Mouse (Mus musculus) megakaryocyte-erythroid progenitor cell, adult 5-6 weeks (primary cell): ENCODE measurements around the gene Pla2g2c. TPM values are rescaled to one million over a fixed set of nuclear protein-coding genes. Genes with fewer than 3 reads are reported as not detected.

ENCODE experiments used
- ATAC-seq: replicated peaks from 2 replicates; pipeline ENCODE4 v1.8.0; 2016; ENCODE audit warnings: mild to moderate bottlenecking, inconsistent platforms; ENCODE audit not compliant: severe bottlenecking, poor library complexity, low FRiP score, low TSS enrichment
- total RNA-seq, 2 experiments: library from RNA; stranded (forward) in 1 of 2; stranded (reverse) in 1 of 2; fragments of 200-1000, 215-1000 nt in 1 of 2; fragments of >200 nt in 1 of 2; fragmentation: Nextera tagmentation in 1 of 2; gene quantifications; 2 replicates each; pipeline ENCODE4 v1.2.3; 2014 to 2017

The Pla2g2c gene
- total RNA-seq (2014; fragmentation: Nextera tagmentation), result not detected in 2 replicates
- not detected in 2 replicates for total RNA-seq (2017)

DNA sequence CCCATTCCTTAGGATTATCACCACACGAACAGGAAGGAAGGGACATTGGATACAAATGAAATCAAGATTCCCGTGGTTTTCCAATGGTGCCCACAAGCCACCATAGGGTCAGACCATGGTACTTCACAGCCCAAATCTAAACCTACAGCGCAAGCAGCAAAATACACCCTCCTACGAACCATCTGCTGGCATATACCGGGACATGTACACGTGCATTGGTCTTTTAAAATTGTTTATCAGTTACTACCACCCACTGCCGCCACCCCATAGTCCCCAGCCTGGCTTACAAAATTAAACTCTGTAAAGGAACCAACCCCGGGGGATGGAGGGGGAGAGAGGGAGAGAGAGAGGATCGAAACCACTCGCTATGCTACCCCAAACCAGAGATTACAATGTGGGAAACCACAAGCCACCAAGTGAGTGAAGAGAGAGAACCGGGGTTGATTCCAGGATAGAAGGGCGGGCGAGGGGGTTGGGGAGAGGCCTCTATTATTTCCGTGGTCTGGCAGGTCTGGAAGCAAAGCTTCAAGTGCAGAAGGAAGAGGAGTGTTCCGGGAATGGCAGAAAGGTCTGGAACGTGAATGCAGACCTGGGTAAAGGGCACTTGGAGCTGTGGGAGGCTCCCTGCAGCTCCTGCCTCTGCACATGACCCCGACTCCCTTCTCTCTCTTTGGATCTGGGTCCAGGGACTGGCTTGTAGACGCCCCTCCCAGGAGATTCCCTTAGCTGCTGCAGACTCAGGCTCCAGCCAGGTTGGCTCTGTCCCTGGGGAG lies at the start of gene Pla2g2c:
Gene Pla2g2c, plus strand, starts transcription at position 439 of the 773 bp plus-strand sequence.
- ATAC-seq, result no peak

GRCm38 (mm10) chr4:138676480-138676879 lies 48.1 kb upstream of the Pla2g2c start:
- no peak for ATAC-seq

DNA sequence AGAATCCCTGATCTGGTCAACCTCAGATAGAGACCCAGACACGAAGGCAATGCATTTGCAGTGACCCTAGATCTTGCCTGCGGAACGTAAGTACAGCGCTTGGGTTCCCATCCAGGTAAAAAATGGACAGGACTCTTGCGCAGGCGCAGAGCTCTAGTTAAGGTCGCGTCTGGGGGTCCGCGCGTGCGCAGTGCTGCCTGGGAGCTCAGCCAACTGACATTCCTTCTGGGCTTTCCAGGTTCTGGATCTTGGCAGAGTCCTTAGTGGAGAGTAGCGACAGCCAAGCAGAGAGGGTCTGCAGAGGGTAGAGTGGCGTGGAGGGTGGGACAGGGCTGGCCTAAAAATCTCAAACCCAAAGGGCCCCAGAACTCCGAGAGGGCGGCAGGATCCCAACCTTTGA lies 47.0 kb upstream of the Pla2g2c start:
- no peak for ATAC-seq

DNA sequence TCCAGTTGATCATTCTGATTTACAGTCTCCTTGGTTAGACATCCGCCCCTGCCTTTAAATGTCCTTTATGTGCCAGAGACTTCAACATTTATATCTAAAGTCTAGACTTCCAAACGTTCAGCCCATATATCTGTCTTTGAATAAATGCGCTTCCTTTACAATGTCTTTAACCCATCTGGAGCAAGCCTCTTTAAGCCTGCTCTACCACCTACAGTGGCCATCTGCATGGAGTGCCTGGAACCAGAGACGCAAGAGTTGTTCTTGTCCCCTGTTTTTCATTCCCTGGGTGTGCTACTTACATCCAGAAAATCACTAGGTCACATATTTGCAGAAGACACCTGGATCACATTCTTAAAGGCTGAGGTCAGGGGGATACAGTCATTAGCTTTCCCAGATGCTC lies 44.5 kb upstream of the Pla2g2c start:
- ATAC-seq, result no peak

- ATAC-seq, result no peak
Observed at GRCm38 (mm10) chr4:138682760-138683159, 41.8 kb upstream of the Pla2g2c start.

DNA sequence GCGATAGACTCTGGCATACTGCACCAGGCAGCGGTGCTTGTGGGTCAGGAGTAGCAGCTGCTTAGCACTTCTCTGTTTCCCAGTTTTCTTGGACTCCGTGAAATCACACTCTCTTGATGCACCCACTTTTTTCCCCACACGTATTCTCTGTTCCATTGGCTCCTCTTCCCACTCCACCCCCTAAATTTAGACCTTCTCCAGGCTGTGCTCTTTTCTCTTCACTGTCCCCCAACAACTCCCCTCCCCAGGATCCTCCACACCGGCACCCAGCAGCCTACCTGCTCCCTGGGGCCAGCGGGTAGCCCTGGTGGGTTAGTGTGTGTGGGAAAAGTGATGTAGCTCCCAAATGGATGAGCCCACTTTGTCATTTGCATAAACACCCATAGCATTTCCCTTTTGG lies 38.8 kb upstream of the Pla2g2c start:
- no peak for ATAC-seq

- ATAC-seq, result no peak
Observed at GRCm38 (mm10) chr4:138689094-138689512, 35.5 kb upstream of the Pla2g2c start.

GRCm38 (mm10) chr4:138690561-138690960 lies 34.0 kb upstream of the Pla2g2c start:
- no peak for ATAC-seq

- no peak for ATAC-seq
Observed at GRCm38 (mm10) chr4:138691443-138692181, 33.0 kb upstream of the Pla2g2c start.

GRCm38 (mm10) chr4:138693043-138693692 lies 31.4 kb upstream of the Pla2g2c start:
- no peak for ATAC-seq

DNA sequence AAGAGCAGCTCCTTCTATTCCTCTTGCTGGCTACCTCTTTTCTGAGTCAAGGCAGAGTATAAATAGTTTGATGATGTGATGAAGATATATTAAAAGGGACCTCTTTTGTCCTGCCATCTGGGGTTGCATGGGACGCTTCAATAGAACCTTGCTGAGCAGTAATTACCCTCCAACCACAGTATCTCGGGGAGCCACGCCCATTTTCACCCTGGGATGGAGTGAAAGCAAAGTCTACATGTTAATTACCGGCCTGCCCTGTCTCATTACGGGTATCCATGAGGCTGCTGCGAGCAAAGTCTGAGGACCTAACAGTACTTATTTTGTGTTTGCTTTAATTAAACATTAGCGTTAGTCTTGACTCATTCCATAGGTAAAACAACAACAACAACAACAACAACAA lies 27.9 kb upstream of the Pla2g2c start:
- no peak for ATAC-seq

- no peak for ATAC-seq
Observed at GRCm38 (mm10) chr4:138697166-138697860, 27.3 kb upstream of the Pla2g2c start.

GRCm38 (mm10) chr4:138698296-138698695 lies 26.3 kb upstream of the Pla2g2c start:
- no peak for ATAC-seq

DNA sequence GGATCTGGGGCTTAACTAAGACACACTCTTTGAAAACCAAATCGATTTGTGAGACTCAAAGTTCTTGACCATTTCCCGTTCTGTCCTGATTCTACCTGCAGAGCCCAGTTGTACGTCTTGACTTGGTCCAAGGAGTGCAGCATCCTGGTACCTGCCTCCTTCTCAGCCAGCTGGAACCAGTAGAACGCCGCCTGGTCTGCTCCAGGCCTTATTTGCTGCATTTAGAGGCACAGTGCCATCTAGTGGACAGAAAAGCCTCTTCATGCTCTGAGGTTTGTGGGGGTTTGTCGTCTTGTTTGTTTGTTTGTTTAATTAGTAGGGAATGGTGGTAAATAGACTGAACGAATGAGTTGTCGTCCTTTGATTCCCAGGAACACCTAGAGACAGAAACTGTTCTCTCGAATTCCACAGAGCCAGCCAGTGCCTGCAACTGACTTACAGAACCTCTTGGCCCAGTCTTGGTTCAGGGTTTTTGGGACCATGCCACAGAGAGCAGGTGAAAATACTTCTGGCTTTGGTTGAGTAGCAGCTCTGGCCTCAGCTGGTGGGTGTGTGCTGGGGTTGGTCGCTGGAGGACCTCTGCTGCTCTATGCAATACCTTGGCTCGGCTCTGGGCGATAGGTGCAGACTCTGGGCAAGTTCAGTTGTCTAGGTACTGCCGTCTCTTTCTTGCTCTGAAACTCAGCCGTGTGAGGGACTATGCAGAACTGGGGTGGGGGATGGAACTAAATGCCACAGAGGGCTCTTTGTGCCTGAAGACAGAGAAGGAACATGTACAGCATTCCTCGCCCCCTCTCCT lies 24.2 kb upstream of the Pla2g2c start:
- peak; percentile 71 for ATAC-seq

- no peak for ATAC-seq
Observed at GRCm38 (mm10) chr4:138701111-138701510, 23.5 kb upstream of the Pla2g2c start.

- no peak for ATAC-seq
Observed at GRCm38 (mm10) chr4:138702031-138702430, 22.6 kb upstream of the Pla2g2c start.

- ATAC-seq, result no peak
Observed at GRCm38 (mm10) chr4:138702528-138702927, 22.1 kb upstream of the Pla2g2c start.

DNA sequence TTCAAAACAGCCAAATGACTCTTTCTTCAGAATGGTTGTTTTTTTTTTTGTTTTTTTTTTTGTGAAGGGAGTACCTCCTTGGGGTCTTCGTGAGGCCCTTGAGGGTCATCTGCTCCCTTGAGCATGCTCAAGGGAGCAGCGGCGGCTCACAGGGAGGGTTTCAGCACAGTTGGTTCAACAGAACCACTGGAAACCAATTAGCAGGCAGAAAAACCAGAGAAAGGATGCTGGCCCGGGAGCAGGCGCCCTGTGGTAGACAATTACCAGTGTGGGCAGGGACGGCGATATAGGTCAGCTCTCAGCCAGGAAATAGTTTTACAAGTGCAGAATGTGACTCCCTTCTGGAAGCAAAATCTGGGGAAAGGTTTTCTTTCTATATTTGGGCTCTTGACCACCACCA lies 21.0 kb upstream of the Pla2g2c start:
- ATAC-seq, result no peak

DNA sequence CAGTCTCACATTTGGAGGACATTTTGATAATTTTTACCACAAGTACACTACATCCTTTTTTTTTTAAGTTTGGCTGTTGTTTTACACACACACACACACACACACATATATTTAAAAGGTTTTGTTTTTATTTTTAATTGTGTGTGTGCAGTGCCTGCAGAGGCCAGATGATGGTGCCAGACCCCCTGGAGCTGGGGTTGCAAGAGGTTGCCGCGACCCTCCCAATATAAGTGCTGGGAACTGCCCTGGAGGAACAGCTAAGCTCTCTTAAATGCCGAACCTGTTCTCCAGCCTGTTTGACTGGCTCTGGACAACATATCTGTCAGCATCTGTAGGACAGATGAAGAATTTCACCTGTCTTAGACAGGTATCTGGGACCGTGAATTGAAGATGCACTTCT lies 20.4 kb upstream of the Pla2g2c start:
- no peak for ATAC-seq
